Mouse (Mus musculus) left cerebral cortex, adult 11 months (tissue): ENCODE results near the gene Dennd6b.

ENCODE experiments used
- DNase-seq: peaks from one replicate; pipeline ENCODE4 v3.0.0; 2022; ENCODE audit warnings: low spot score

Dennd6b gene

GRCm38 (mm10) chr15:89157954-89158353 lies 38.3 kb downstream of the Dennd6b start:
- no peak for DNase-seq

DNA sequence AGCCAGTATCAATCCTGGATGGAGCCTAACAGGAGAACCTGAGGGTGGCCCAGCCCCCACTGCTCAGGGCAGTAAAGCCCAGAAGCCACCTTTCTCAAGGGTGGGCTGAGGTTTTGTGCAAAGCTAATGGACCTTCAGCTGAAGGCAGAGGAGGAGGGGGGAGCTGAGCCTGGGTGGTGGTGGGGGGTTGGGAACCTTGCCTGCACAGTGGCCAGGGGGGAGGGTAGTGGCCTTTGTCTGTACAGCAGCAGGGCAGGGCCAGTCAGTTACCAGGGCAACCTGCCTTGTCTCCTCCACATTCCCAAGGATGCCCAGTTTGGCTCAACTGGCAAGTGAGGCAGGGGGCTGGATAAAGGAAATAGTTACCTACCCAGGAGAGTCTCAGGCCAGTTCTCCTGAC lies 44.0 kb downstream of the Dennd6b start:
- DNase-seq = no peak

DNA sequence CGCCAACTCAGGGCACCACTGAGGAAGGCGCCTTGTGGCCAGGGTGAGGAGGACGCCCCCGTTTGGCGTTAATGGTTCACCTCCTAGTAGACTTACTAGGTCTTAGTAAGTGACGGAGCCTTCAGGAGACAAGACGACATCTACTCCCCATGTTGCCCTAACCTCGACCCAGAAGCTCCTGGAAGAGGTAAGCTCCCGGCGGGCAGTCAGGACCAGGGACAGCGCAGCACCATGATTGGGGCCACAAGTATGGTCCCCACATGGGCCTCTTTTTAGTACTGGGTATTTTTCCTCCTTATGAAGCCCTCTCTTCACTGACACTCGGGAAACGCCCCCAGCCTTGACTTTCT lies 46.3 kb downstream of the Dennd6b start:
- no peak for DNase-seq

- DNase-seq = no peak
These were observed 46.8 kb downstream of the Dennd6b start, which contains the start of gene Mapk11 for GRCm38 (mm10) chr15:89149271-89150040. TSS of gene Mapk11 (minus strand) at chr15:89149628.

DNA sequence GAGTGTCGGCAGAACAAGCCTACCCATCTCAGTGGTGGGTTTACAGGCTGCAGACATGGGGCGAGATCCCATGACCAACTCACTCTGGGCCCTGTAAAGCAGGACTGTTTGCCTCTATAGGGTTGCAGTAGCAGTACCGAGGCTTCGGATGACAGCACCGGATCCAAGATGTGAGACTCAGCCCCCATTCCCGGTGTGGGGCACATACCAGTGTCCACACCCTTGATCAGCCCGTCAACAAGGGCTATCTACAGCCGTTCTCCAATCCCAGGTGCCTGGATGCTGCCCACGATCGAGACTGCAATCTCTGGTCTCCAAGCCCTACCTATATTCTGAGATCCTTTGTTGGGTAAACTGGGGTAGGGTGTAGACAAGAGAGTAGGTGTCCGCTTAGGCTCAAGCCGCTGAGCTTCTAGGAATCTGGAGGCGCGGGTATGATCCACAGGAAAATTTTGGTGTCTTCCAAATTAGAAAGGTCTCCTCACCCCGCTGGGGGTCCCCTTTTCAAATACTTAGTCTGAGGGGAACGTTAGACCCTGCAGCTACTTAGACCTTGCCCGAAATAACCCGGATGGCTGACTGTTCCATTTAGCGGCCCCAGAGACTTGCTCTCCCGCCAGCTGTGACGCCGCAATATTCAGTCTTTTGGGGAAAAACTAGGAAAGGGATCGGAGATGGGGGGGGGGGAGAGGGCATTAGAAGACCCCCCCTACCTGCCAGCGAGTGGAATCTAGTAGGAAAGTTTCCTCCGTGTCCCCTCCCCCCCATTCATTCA lies 47.6 kb downstream of the Dennd6b start:
- no peak for DNase-seq

DNA sequence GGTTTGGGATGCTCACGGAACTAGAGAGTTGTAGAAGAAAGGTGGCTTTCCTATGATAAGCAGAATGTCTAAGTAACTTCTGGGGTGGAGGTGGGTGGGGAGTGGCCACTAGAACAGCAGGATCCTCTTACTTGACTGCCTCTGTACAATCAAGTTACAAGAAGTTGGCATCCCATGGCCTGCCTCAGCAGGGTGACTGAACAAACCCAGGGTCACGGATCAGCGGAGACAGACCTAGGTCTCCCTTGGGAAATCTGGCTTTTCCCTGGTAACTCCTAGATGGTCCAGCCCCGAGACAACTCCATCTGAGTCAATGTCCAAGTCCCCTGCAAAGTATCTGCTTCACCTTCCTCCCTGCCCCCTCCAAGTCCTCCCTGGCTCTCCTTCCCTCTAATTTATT lies 48.4 kb downstream of the Dennd6b start:
- no peak for DNase-seq

DNA sequence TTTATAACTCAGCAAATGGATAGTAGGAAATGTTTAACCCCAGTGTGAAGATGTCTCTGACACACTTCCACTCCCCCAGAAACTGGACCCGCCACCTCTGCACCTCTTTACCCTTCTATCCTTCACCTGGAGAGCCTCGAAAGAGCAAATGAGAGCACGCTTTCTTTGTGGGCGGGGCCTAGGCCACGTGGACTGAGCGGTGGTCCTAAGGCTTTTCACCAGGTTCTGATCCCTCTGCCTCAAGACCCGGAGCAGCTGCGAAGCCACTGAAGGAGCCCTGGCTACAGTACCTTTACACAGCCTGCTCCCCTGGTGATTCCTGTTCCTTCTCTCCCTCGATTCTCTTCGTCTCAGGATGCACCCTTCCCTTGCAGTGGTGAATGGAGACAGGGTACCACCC lies 48.8 kb downstream of the Dennd6b start:
- no peak for DNase-seq

DNA sequence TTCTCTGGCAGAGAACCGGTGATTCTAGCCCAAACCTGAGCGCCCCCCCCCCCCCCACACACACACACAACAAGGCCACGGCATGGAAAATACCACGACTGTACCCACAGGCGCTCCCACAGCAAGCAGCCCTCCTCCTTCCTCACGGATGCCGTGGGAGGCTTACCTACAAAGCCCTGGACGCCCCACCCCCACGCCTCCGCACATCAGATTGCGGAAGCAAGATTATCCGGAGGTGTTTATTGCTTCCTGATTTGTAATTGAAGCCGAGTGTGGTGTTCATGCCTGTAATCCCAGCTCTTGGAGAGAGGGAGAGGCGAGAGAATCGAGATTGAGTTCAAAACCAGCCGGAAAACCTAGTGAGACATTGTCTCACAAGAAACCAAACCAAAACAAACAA lies 49.3 kb downstream of the Dennd6b start:
- no peak for DNase-seq

DNA sequence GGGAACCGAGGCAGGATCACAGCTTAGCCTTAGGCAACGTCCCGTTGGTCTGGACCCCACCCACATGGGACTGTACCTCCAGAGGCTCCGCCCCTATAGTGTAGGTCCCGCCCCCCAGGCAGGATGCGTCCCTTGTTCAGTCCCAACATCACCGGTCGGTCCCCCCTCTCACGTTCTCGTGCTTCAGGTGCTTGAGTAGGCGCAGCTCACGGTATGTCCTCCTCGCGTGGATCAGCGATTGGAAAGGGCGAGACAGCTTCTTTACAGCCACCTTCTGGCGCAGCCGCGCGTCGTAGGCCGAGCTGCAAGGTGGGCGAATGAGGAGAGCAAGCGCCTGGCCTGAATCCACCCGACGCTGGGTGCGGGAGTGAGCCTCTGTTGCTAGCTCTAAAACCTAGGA lies 49.8 kb downstream of the Dennd6b start:
- no peak for DNase-seq

GRCm38 (mm10) chr15:89145813-89146350 lies 50.4 kb downstream of the Dennd6b start:
- no peak for DNase-seq

GRCm38 (mm10) chr15:89144965-89145364 lies 51.3 kb downstream of the Dennd6b start:
- no peak for DNase-seq

DNA sequence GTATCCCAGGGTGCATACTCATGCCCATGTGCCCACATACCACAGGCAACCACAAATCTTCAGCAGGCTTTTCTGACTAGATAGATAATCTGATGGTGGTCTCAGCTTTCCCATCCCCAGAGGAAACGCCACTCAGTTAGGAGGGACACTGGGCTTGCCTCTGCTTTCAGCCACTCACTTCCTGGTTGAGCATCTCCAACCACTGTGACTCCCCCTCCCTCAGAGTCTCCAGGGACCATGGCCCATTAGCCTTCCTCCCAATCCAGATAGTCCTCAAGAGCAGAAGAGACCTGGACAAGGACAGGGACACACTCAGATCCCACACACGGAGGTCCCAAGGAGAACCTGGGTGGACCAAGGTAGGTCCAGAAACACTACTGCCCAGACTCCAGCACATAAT lies 53.2 kb downstream of the Dennd6b start:
- no peak for DNase-seq

- DNase-seq = no peak
These were observed 54.4 kb downstream of the Dennd6b start for GRCm38 (mm10) chr15:89141905-89142304.

- DNase-seq = no peak
These were observed 54.9 kb downstream of the Dennd6b start for GRCm38 (mm10) chr15:89141443-89141842.

GRCm38 (mm10) chr15:89140659-89141252 lies 55.5 kb downstream of the Dennd6b start, which contains the start of gene Mapk12:
TSS of gene Mapk12 (minus strand) at chr15:89140703.
- DNase-seq = no peak

GRCm38 (mm10) chr15:89140048-89140658 lies 56.1 kb downstream of the Dennd6b start:
- peak; percentile 50 for DNase-seq

DNA sequence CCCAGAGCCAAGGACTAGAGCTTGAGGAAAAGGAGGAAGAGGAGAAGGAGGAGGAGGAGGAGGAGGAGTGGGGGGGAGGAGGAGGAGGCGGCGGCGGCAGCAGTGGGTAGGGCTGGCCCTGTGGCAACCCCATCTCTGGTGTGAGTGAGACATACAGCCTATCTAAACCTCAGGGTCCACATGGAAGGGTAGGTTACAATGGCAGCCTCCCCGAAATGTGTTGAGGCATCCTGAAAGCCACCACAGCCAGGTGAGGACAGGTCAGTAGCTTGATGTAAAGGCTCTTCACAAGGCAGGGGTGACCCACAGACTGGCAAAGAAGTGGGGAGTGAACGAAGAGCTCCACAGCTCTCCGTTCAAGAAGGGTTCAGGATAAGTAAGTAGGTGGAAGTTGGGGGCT lies 57.8 kb downstream of the Dennd6b start:
- DNase-seq = no peak

DNA sequence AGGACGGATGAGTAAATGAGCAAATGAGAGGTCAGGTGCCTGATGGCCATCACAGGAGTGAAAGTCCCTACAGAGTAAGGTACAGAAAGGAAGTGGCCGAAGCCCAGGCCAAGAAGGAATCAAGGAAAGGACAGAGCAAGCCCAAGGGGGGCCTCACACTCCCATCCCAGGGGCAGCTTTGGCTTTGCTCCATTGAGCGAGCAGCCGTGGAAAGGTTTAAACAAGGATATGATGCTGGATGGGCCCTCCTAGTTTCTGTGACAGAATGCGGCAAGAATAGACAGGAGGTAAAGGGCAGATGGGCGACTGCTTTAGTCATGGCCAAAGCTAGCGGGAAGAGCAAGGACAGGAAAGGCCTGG lies 58.3 kb downstream of the Dennd6b start:
- no peak for DNase-seq

DNA sequence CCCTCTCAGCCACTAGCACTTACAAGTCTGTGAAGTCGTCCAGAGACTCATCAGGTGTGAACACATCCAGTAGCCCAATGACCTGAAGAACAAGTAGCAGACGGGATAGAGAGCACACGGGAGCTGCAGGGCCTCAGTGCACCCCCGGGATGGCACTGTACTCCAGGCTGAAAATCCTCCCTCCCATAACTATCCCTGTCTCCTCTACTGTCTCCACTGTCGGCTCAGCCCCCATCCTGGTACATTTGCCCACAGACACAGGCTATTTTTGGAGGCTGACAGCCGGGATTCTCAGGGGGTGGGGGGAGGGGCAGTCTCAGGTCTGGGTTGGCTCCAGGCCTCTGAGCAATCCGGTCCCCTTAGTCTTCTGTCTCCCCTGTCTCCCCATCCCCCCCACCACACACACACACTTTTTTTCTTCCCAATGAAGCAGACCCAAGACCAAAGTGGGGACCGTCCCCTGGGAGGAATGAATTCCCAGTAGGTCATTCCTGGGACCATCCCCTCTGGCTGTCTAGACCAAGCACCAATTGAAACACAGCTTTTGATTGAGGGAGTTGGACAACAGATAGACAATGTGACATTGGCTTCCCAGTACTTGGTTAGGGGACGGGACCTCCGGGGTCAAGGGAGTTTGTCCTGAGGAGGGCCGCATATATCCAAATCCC lies 58.8 kb downstream of the Dennd6b start:
- DNase-seq = no peak

DNA sequence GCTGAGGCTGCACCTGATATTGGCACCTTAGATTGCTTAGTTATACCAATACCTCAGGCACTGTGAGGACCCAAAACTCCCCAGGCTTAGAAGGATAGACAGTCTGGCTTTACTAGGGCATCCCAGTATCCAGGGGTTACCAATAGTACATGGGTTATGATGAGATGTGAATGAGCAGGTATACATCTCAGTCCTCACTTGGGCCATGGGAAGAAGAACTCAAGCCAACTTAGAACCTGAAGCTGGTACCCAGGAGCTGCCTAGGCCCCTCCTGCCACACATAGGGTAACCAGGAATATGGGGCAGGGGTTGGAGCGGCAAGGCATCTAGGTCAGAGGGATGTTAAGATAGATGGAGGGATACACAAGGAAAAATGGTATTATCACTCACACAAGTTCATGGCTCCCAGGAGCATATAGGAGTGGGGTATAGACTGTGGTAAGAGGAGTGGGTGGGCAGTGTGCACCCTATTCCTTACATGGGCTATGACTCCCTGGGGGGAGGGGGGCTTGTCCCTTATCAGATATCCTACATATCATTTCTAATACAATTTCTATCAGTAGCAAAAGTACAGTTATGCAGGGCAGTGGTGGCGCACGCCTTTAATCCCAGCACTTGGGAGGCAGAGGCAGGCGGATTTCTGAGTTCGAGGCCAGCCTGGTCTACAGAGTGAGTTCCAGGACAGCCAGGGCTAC lies 59.7 kb downstream of the Dennd6b start:
- DNase-seq = no peak
